Mouse (Mus musculus): ENCODE results near the gene Naa35.

Gene Naa35

DNA sequence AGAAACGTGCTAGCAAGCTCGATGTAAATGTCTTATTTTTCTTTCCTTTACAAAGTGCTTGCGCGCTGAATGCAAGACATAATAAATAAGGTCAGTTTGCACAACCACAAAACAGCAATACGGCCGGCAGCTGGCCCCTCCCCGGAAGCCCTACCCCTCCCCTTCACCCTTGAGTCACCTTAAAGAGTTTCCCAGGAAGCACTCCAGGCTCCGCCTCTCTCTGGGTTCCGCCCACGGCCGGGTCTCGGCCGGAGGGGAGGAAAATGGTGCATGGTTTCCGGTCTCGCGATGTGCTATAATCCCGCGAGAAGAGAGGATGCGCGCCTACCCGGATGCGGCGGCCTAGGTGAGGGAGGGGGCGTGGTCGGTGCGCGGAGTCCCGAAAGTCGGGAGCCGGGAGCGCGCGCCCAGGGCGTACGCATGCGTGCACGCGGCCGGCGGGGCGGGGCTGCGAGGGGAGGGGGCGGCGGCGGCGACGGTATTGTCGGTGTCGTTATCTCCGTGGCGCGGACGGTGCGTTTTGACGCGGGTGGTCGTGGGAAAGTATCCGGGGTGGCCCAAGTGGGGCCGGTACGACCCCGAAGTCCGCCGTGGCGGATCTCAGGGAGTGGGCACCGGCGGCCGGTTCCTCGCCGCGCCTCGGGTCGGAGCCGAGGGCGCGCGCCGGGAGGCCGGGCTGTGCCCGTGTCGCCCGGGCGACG is at the start of gene Naa35, which contains the start of gene Agtpbp1:
TSS of gene Naa35 (plus strand) at position 313 of the 701 bp plus-strand sequence.
TSS of gene Agtpbp1 (minus strand) at position 281 of the 701 bp plus-strand sequence.
- peak; percentile 99 for DNase-seq (ENCODE audit: low spot score)

DNA sequence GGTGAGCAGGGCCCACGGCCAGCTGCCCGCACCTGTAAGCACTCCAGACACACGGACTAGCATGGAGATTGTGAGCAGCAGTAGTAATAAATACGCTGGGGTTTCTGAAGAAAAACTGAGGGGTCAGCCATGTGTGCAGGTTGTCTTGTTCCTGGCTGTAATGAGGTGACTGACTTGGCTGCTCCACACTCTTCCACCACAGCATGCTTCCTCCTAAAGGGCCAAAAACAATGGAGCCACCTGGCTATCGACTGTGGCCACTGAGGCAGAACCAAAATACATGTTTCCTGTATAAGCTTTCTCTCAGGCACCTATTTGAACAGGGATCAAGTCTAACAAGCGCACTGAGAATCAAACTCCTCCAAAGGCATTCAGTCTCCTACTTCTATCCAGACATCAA is 49.3 kb upstream of the Naa35 start:
- no peak for DNase-seq (ENCODE audit: low spot score)

DNA sequence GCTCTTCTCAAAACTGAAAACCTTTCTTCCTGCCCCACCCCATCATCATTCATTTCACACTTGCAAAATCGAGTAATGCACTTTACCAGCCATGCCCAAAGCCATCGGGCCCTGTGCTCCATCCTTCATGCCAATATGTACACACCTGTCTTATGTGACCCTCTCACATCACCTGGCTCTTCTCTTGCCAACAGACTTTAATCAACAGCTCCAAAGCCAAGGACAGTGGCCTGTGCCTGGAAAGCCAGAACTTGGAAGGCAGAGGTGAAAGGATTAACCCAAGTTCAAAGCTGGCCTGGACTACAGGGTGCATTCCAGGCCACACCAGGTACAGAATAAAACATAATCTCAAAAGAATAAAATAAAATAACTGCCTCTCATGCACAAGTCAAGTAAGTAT is 48.4 kb upstream of the Naa35 start:
- no peak for DNase-seq (ENCODE audit: low spot score)

DNA sequence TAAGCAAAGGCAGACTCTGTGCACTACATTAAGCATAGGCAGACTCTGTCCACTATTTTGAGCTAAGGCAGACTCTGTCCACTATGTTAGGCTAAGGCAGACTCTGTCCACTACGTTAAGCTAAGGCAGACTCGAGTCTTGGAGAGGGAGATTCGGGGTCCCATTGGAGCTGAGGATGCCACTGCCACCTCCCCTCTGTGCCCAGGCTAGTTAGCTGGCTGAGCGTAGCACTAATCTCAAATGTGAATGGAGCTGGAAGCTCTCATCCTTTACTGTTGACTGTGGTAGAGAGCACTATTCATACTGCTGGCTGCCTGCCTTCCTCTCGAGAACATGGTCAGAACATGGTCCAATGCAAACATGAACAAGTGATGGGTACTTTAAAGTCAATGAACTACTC is 46.4 kb upstream of the Naa35 start:
- no peak for DNase-seq (ENCODE audit: low spot score)

DNA sequence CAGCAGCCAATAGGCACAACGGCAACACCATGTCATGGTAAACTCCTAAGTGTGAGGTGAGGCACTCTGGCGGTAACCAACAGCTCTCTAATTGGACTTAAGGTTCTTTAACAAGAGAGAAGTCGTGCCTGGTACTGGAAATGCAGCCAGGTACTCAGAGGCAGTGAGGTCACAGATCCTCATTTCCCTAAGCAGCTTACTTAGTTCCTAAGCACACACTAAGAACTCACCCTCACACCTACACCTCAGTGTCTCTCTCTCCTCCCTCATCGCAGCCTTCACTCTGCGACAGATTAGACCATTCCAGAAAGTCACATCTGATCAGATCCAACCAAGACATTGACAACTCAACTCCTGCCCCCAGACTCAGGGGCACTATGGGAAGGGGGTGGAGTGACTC is 45.0 kb upstream of the Naa35 start:
- DNase-seq (ENCODE audit: low spot score): no peak

DNA sequence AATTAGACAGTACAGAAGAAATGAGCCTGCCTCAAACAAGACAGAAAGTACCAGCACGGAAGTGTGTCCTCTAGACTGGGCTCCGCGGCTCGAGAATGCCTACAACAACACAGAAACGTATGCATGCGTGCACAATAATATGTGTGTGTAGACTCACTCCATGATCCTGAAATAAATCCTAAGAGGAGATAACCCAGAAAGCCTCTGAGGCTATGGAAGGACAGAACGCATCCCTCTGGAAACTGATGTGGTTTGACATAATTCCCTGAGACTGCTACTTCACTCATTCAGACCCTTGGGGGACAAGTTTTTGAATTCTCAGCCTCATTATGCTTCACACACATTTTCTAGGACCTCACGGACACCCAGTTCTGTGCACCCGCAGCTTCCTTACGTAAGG is 42.6 kb upstream of the Naa35 start:
- DNase-seq (ENCODE audit: low spot score): no peak

DNA sequence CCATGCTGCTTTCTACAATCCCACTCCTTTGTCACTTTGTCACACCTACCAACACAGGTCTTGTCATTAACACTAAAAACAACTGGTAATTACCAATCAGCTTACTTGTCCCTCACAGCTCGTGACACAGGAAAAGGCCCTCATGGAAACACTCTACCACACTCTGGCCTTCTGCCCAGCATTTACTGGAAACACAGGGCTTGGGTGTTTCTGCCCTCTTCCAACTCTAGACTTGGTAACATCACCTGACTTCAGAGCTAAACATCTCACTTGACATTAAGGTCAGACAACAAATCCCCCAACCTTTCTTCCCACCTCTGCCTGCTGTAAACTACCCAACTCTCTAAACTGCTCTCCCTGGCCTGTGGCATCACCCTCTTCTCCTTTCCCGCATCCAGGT is 38.0 kb upstream of the Naa35 start:
- DNase-seq (ENCODE audit: low spot score): no peak

DNA sequence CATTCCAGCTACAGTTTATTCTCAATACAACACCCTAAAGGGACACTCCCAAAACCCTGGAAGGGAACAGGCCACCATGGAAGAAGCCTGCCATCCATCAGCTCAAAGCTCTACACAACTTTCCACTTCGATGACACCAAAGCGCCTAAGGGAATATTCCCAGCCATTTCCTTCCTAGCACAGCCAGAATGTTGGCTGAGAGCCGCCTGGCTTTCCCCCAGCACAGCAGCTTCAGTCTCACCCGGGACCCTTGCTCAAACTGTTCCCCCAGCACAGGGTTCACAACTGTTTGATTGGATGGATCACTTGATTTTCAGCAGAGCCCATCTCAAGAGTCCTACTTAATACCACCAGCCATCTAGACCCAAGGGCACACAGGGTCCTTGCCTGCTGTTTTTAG is 37.3 kb upstream of the Naa35 start:
- DNase-seq (ENCODE audit: low spot score): no peak

DNA sequence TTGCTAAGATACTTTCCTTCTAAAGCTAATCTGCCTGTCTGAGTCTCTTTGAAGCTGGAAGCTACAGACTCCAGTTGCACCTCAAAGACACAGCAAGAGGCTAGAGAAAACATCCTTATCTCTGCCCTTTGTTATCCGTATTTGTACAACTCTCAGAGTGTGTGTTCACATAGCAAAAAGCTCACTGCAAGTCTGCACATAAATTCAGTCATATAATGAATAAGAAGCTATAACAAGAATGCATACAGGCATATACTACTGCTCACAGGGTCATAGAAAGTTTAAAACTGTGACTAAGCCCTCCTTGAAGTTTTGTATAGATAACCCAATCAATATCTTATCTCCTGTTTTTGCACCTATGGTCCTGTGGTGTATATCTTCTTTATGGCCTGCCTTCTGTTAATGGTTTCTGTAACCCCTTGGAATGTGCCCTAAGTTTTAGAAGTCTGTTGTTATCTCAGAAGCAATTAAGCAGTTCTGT is 35.7 kb upstream of the Naa35 start:
- no peak for DNase-seq (ENCODE audit: low spot score)

DNA sequence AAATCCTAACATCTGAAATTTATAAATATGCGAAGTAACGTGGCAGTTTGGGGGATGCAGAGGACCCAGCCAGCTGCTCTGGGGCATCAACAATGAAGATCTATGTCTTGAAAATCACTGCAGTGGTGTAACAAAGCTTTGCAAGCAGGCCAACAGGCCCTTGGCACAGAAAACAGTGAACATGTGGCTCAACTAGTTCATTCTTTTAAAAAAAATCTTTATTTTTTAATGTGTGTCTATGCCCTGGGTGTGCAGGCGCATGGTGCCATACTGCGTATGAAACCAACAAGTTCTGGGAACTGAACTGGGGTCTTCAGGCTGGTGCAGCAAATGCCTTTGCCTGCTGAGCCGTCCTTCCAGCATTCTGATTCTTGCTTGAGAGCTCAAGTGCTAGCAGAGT is 32.8 kb upstream of the Naa35 start:
- DNase-seq (ENCODE audit: low spot score): no peak

DNA sequence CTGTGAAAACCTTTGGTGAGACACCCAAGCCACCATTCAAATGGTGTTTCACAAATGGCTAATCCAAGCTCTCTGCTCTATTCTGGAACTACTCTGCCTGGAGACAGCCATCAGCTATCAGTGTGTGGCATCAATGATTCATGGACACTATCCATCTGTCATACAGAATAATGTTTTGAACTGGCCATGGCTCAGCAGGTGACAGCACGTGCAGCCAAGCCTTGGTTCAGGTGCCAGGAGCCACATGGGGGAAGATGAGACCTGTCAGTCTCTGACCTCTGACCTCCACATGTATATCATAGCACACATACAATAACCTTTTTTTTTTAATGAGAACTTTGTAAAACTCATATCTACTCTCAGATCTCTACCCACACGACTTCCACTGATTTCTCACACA is 32.3 kb upstream of the Naa35 start:
- DNase-seq (ENCODE audit: low spot score): no peak

DNA sequence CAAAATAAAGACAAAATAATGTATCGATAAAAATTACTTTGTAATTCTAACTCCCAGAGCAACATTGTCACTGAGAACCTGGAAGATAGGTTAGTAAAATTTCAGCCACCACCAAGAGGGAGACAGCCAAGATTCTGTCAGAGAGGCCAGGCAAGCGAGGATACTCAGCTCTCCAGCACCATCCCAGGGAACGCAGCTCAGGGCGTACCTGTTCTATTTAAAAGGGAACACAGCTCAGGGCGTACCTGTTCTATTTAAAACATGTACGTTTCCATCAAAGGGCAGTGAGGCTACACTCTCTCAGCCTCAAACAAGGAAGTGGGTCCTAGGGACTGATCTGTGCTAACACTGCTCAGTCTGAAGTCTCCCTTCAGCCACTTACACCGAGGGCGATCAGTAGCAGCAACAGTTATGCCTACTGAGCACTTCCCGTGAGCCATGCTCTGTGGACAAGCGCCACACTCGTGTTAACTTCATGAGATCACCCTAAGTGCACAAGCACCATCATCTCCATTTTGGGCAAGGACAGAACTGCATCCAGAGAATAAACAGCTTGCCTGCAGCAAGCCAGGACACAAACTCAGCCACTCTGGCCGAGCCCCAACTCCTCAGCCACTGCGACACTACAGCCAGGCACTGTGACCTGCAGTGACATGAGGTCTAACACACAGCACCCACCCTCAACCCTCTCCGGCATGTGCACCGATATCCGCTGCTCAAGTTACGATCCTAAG is 30.1 kb upstream of the Naa35 start:
- DNase-seq (ENCODE audit: low spot score): no peak

DNA sequence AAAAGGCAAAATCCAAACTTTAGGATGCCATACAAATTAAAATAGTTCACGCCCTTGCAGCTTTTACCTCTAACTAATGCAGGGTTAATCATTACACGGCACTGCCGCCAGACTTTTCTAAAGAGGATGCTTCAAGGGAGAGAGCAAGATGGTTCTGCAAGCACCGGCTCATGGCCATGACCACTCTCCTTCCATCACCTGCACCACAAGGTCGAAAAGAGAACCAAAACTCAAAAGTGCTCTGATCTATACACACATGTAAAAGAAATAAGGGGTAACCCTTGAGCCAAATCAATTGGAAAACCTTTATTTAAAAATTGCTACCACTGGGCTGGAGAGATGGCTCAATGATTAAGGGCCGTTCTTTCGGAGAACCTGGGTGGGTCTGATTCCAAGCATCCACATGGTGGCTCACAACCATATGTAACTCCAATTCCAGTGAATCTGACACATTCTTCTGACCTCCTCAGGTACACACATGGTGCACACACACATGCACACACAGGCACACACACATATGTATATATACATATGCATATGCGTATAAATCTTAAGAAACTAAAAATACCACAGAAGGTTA is 29.4 kb upstream of the Naa35 start:
- DNase-seq (ENCODE audit: low spot score): no peak

DNA sequence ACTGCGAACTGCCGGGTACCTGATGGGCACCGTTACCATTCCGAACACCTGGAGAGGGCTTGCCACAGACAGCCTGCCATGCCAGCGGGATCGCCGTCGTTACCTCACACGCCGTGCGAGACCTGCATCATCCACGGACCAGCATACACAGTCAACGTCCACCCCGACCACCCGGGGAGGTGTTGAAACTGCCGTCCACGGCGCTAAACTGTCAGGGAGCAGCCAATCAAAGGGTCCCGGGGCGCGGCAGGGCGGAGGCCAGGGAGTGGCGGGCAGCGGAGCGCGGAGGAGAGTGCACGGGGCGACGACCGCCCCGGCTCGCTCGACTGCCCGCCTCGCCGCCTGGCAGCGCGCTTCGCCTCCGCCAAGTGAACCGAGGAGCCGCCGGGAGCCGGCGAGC is 28.4 kb upstream of the Naa35 start:
- DNase-seq (ENCODE audit: low spot score): peak; percentile 45

DNA sequence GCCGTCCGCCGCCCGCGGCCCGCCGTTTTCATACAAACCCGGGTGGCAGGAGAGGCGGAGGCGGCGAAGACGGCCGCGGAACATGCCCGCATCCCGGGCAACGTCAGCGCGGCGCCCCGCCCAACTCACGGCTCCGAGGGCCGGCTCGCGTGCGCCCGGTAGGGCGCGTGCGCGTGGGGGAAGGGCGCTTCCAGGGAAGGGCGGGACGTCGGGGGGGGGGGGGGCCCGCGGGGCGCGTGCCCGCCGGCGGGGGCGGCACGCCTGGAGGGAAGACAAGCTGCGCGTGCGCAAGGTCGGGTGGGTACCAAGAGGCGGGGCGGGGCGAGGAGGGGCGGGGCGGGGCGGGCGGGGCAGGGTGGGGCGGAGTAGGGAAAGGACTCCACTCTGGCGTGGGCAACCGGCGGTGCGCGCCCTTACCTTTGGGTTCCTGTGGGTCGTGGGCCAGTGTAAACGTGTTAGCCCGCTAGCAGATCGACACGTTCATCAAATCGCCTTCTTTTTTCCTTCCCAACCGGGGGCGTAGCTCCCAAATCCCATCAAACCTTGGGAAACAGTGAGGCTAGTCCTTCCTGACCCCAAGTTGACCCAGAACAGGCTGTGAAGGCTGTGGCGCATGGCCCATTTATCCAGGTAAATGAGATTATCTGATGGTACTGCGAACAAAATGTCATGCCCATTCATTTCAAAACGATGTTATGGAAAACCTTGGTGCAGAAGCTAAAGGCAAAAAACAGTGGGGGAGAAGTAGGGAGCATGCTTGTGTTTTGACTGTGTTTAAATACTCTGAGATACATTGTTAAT is 27.7 kb upstream of the Naa35 start:
- DNase-seq (ENCODE audit: low spot score): peak; percentile 77

DNA sequence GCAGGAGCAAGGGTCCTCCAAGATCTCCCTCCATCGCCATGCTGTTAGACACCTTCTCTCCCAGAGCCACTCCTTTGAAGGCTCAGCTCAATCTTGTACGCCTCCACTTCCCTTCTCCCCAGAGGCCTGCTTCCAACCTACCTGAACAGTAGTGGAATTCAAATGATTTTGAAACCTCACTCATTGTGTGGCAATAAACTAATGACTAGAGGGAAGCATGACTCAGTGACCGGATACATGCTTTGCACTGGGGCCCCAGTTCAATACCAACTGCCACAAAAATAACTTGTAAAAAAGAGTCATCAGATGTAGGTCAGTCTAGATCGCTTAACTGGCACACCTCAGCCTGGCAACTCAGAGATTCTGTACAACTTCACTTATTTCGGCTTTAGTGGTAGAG is 26.3 kb upstream of the Naa35 start:
- DNase-seq (ENCODE audit: low spot score): no peak

DNA sequence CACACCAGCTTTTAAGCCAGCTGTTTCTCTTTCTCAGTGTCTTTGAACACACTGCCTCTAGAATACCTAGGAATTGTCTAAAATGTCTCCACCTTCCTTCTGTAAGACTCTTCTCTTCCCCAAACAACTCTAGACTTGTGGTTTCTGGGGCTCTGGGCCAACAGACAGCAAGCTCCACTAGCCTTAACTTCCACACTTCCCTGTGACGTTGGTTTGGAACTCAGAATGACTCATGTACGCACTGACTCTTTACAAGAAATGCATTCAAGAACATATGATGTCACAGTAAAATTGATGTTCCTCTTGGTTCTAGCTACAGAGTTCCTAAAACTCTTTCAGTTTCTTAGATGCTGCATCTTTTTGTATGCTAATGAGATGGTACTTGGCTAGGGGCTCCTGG is 22.6 kb upstream of the Naa35 start:
- no peak for DNase-seq (ENCODE audit: low spot score)

DNA sequence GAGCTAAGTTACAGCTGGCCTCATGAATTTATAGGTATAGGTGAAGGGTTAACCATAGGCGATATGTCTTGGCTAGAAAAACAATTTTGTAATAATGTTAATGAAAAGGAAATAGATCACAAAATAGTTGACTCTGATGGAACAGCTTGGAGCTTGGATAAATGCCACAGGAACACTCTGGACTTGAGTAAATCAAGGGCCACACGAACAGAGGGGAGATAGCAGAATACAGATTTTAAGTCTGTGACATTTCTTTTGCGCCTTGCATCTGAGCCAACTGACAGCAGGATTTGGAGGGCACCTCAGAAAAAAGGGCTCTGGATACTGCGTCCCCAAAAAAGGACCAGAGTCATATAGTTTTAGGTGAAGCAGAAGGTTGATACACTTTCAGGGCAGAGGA is 20.6 kb upstream of the Naa35 start:
- no peak for DNase-seq (ENCODE audit: low spot score)

DNA sequence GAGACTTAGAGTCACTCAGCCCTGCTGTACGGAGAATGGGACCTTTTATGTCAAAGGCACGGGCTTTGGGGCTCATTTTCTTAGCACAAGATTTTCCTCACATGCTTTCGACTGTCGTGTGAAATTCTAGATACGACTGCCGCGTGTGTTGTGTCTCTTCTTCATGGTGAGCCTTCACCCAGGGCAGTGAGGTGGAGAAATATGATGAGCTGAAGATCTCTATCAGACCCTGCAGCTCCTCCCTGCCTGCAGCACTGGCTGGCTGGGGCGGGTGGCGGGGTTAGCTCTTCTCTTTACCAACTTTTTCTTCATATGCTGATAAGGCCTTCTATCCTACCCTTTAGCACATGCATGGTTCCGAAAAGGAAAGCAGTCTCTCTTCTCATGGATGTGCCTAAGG is 20.1 kb upstream of the Naa35 start:
- no peak for DNase-seq (ENCODE audit: low spot score)

DNA sequence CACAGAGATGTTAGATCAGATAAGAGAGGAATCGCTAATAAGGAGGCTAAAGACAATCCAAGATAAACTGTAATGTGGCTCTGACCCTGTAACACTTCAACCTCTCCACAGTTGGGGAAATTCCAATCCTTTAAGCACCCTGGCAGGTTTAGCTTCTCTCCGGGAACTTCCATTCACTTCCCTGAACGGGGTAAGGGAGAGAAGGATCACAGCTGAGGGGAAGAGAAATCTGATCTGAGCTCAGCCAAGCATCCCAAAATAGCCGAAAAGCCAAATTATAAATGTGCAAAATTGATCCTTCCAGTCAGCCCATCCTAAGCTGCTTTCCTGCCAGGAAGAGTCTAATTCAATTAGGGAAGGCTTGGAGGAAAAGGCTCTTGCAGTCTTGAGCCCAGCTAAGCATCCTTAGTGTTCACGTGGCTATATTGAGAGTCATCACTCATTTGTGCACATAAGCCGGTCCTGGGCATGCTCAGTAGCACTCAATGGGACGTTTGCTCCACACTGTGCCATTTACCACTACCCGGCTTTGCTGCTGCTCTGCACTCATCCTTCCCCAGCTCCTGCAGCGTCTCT is 19.0 kb upstream of the Naa35 start:
- DNase-seq (ENCODE audit: low spot score): no peak

DNA sequence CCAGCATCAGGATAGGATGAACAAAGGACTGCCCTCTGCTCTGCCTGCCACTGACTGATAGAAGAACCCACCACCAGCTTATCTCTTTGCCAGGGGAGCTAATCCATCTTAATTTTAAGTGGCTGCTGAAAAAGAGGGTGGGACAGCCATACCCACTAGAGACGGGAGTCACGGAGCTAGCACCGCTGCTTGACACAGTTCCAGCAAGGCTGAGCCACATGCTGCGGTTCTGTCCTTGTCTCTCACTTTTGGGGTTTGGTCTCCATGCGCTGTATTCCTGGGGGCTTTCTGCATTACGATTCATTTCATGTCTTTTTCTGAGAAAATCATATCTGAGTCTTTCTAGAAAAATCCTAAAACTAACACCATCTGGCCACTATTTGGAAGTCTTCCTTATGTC is 14.0 kb upstream of the Naa35 start:
- no peak for DNase-seq (ENCODE audit: low spot score)

DNA sequence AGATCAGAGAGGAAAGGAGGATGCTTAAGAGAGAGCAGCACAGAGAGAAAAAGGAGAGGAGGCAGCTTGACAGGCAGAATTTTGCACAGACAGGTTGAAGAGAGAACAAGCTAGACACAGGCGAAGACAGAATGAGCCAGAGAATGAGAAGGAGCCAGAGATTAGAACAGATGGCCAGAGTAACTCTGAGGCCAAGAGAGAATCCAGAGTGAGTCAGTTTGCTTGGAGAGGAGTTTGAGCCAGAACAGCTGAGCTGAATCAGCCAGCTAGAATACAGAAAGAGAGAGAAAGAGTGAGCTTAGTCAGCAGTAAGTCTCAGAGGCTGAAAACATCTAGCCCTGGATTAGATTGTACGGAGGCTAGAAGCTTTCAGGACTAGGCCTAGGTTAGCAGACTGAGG is 12.5 kb upstream of the Naa35 start:
- no peak for DNase-seq (ENCODE audit: low spot score)
